Mouse (Mus musculus): Measurements from ENCODE around the gene St7.

Gene St7

GRCm38 (mm10) chr6:17898539-17898938, 205.8 kb downstream of the St7 start:
- no peak for DNase-seq (ENCODE audit: low read depth, low spot score)

GRCm38 (mm10) chr6:17903355-17903754, 210.6 kb downstream of the St7 start:
- no peak for DNase-seq (ENCODE audit: low read depth, low spot score)

- DNase-seq (ENCODE audit: low read depth, low spot score), result no peak
These were observed 213.0 kb downstream of the St7 start for GRCm38 (mm10) chr6:17905776-17906175.

- DNase-seq (ENCODE audit: low read depth, low spot score), result peak; percentile 7
These were observed 213.6 kb downstream of the St7 start for GRCm38 (mm10) chr6:17906289-17906688.

- no peak for DNase-seq (ENCODE audit: low read depth, low spot score)
These were observed 219.6 kb downstream of the St7 start for GRCm38 (mm10) chr6:17912312-17912711.

GRCm38 (mm10) chr6:17912825-17913224, 220.1 kb downstream of the St7 start:
- no peak for DNase-seq (ENCODE audit: low read depth, low spot score)

GRCm38 (mm10) chr6:17913315-17913714, 220.6 kb downstream of the St7 start:
- no peak for DNase-seq (ENCODE audit: low read depth, low spot score)

GRCm38 (mm10) chr6:17914300-17914699, 221.6 kb downstream of the St7 start:
- no peak for DNase-seq (ENCODE audit: low read depth, low spot score)

- no peak for DNase-seq (ENCODE audit: low read depth, low spot score)
These were observed 224.5 kb downstream of the St7 start for GRCm38 (mm10) chr6:17917233-17917632.

- DNase-seq (ENCODE audit: low read depth, low spot score), result no peak
These were observed 229.4 kb downstream of the St7 start for GRCm38 (mm10) chr6:17922180-17922579.

GRCm38 (mm10) chr6:17922967-17923366, 230.2 kb downstream of the St7 start:
- no peak for DNase-seq (ENCODE audit: low read depth, low spot score)

- DNase-seq (ENCODE audit: low read depth, low spot score), result no peak
These were observed 230.6 kb downstream of the St7 start for GRCm38 (mm10) chr6:17923370-17923769.

- no peak for DNase-seq (ENCODE audit: low read depth, low spot score)
These were observed 231.3 kb downstream of the St7 start for GRCm38 (mm10) chr6:17923894-17924505.

GRCm38 (mm10) chr6:17925267-17925666, 232.5 kb downstream of the St7 start:
- peak; percentile 52 for DNase-seq (ENCODE audit: low read depth, low spot score)

- no peak for DNase-seq (ENCODE audit: low read depth, low spot score)
These were observed 235.0 kb downstream of the St7 start for GRCm38 (mm10) chr6:17927746-17928145.

- DNase-seq (ENCODE audit: low read depth, low spot score), result no peak
These were observed 238.5 kb downstream of the St7 start for GRCm38 (mm10) chr6:17931187-17931586.

- no peak for DNase-seq (ENCODE audit: low read depth, low spot score)
These were observed 239.1 kb downstream of the St7 start for GRCm38 (mm10) chr6:17931835-17932234.

- DNase-seq (ENCODE audit: low read depth, low spot score), result no peak
These were observed 240.1 kb downstream of the St7 start for GRCm38 (mm10) chr6:17932806-17933205.

- DNase-seq (ENCODE audit: low read depth, low spot score), result no peak
These were observed 246.1 kb downstream of the St7 start for GRCm38 (mm10) chr6:17938631-17939346.

GRCm38 (mm10) chr6:17941916-17942315, 249.2 kb downstream of the St7 start:
- no peak for DNase-seq (ENCODE audit: low read depth, low spot score)

GRCm38 (mm10) chr6:17942344-17942743, 249.6 kb downstream of the St7 start:
- DNase-seq (ENCODE audit: low read depth, low spot score), result no peak

GRCm38 (mm10) chr6:17943877-17944617, 251.3 kb downstream of the St7 start:
- no peak for DNase-seq (ENCODE audit: low read depth, low spot score)

- no peak for DNase-seq (ENCODE audit: low read depth, low spot score)
These were observed 253.7 kb downstream of the St7 start for GRCm38 (mm10) chr6:17946456-17946855.
